Mouse (Mus musculus) hematopoietic stem cell, adult 5-6 weeks (primary cell): ENCODE measurements at regions not wholly inside any gene's neighbourhood (a gene's known extent, or its start where the extent isn't known, plus 50 kb on each side); places are given as distances from the start of the nearest gene placed in this dataset.

ENCODE experiments used
- ATAC-seq, 2 experiments: fragments of 125-278 bp in 1 of 2; replicated peaks in 1 of 2; 2 replicates each; pipeline ENCODE4 v1.8.0; 2016 to 2017; ENCODE audit warnings: inconsistent platforms in 2 of 2, mild to moderate bottlenecking in 2 of 2, moderate number of reproducible peaks in 2 of 2, low read depth in 1 of 2, moderate TSS enrichment in 1 of 2; ENCODE audit not compliant: low FRiP score in 2 of 2, poor library complexity in 2 of 2, severe bottlenecking in 2 of 2, insufficient read depth in 1 of 2, low TSS enrichment in 1 of 2

- no peak for ATAC-seq
Measured at GRCm38 (mm10) chr12:36748345-36748744, 360.0 kb upstream of the Meox2 start.

- ATAC-seq = no peak
Measured at GRCm38 (mm10) chr12:36765315-36766058, 342.9 kb upstream of the Meox2 start.

- ATAC-seq = no peak
Measured at GRCm38 (mm10) chr12:36766167-36766566, 342.2 kb upstream of the Meox2 start.

- no peak for ATAC-seq
Measured at GRCm38 (mm10) chr12:36780761-36781160, 327.6 kb upstream of the Meox2 start.

GRCm38 (mm10) chr12:36790866-36791265 is 317.5 kb upstream of the Meox2 start:
- ATAC-seq = no peak

- no peak for ATAC-seq
Measured at GRCm38 (mm10) chr12:36791430-36791829, 316.9 kb upstream of the Meox2 start.

GRCm38 (mm10) chr12:36792205-36792604 is 316.1 kb upstream of the Meox2 start:
- peak; percentile 99 to 100 for ATAC-seq

- no peak for ATAC-seq
Measured at GRCm38 (mm10) chr12:36793799-36794198, 314.5 kb upstream of the Meox2 start.

GRCm38 (mm10) chr12:36796201-36796600 is 312.1 kb upstream of the Meox2 start:
- no peak for ATAC-seq

GRCm38 (mm10) chr12:36817938-36818337 is 290.4 kb upstream of the Meox2 start:
- ATAC-seq = no peak

- no peak for ATAC-seq
Measured at GRCm38 (mm10) chr12:36818852-36819251, 289.5 kb upstream of the Meox2 start.

GRCm38 (mm10) chr12:36826766-36827165 is 281.6 kb upstream of the Meox2 start:
- ATAC-seq = no peak

- ATAC-seq = peak; percentile 93 to 95
Measured at GRCm38 (mm10) chr12:36831307-36831997, 276.9 kb upstream of the Meox2 start.

- no peak for ATAC-seq
Measured at GRCm38 (mm10) chr12:36842957-36843356, 265.4 kb upstream of the Meox2 start.

GRCm38 (mm10) chr12:36845130-36845529 is 263.2 kb upstream of the Meox2 start:
- ATAC-seq = no peak

- no peak for ATAC-seq
Measured at GRCm38 (mm10) chr12:36849086-36849485, 259.3 kb upstream of the Meox2 start.

GRCm38 (mm10) chr12:36863113-36863512 is 245.2 kb upstream of the Meox2 start:
- ATAC-seq = no peak

GRCm38 (mm10) chr12:36880724-36881123 is 227.6 kb upstream of the Meox2 start:
- no peak for ATAC-seq

- no peak for ATAC-seq
Measured at GRCm38 (mm10) chr12:36913364-36913763, 195.0 kb upstream of the Meox2 start.
